Mouse (Mus musculus) gastrocnemius, adult 8-10 months (tissue): Measurements from ENCODE around the gene Cop1. TPM values are rescaled to one million over a fixed set of nuclear protein-coding genes. Genes with fewer than 3 reads are reported as not detected.
A peak's percentile ranks its signal among the peaks of the same experiment; 100 is the strongest.

ENCODE experiments used
- microRNA-seq: library from miRNA; unstranded; fragments of <30 nt; microRNA quantifications from one replicate; pipeline ENCODE4 v1.2.0, GENCODE M21; 2022
- total RNA-seq, 4 experiments: library from RNA; stranded (reverse); gene quantifications; 2 replicates each; pipeline ENCODE4 v1.2.4; 2022

The Cop1 gene
- total RNA-seq, 4 experiments from 2014 or later: 128 to 158 (median 140) TPM

Small RNAs within 50 kb of the gene (microRNA-seq; reads per million reads assigned to microRNA genes)
- gene Mir1843b: 301 reads per million, percentile 67 among the genes with 10 or more reads in this experiment
